Mouse (Mus musculus): Measurements from ENCODE around the gene Dbp. TPM values are rescaled to one million over a fixed set of nuclear protein-coding genes. Genes with fewer than 3 reads are reported as not detected.

Gene Dbp
- total and polyA plus RNA-seq, 3 experiments = 7.9 to 11.0 (median 10.4) TPM

- no peak for TF ChIP-seq CHD1 (IDR thresholded peaks at IDR 0.05; ENCODE audit: low read depth, low read length)
- no peak for TF ChIP-seq USF1 (IDR thresholded peaks at IDR 0.05; ENCODE audit: low read depth, low read length)
- 0 out of 2 replicates have a peak, but pooled peaks have one; percentile 18 for TF ChIP-seq ETS1 (conservative IDR thresholded peaks at IDR 0.05; ENCODE audit: low read depth, low read length)
- TF ChIP-seq MEF2A (IDR thresholded peaks at IDR 0.05; ENCODE audit: borderline replicate concordance, low read depth, low read length) = no peak
- no peak for TF ChIP-seq POLR2A (IDR thresholded peaks at IDR 0.05; ENCODE audit: low read depth, low read length)
- no peak for TF ChIP-seq ELF1 (IDR thresholded peaks at IDR 0.05; ENCODE audit: low read depth, low read length)
- DNase-seq (ENCODE audit: extremely low read depth) = peak; percentile 24
- H3K27ac ChIP-seq (ENCODE audit: insufficient read depth, low read depth) = no peak within 1 kb of the TSS
- no peak within 1 kb of the TSS for H3K9ac ChIP-seq (ENCODE audit: insufficient read depth, low read depth)
- dilution Hi-C loops (cut with MboI; ENCODE audit: extremely low pct_ligation_motif_present, extremely low pct_unique_long_range_greater_than_20kb, low sequenced_read_pairs) (no loop called here), in situ Hi-C loops (cut with MboI; ENCODE audit: low pct_ligation_motif_present, low pct_unique_long_range_greater_than_20kb, low sequenced_read_pairs) (loop anchor here (5.0 to 10.0 kb wide), 3 partner anchors 46 to 219 kb away; partner anchors contain the start of genes Bax and Mamstr)
- peaks cover 34 to 78% of the 10 kb centered on the region in 2 experiments for H3K4me1 ChIP-seq (ENCODE audit: control insufficient read depth in 1 of 2, insufficient read depth in 2 of 2)
- H3K4me2 ChIP-seq (ENCODE audit: insufficient read depth, low read depth, poor library complexity, severe bottlenecking) = no peak within 1 kb of the TSS
- no peaks in the 10 kb centered on the region for H3K79me2 ChIP-seq (replicated peaks; ENCODE audit: control insufficient read depth, extremely low read depth, insufficient read depth, poor library complexity, severe bottlenecking)
- H3K4me3 ChIP-seq (replicated peaks in 1 of 3; ENCODE audit: low read depth in 2 of 3, low read length in 2 of 3, poor library complexity in 1 of 3) = no peak within 1 kb of the TSS
- H3K27me3 ChIP-seq (replicated peaks) = no peaks in the 10 kb centered on the region
- no peaks in the 10 kb centered on the region for H3K9me3 ChIP-seq (replicated peaks; ENCODE audit: low read length)
- no peaks in the 10 kb centered on the region for H3K36me3 ChIP-seq (replicated peaks in 1 of 2; ENCODE audit: control insufficient read depth in 1 of 2, insufficient read depth in 1 of 2, low read length in 1 of 2)
Measured at GRCm38 (mm10) chr7:45683396-45684050, 21.4 kb upstream of the Dbp start, which contains the start of gene Ntn5. TSS of gene Ntn5 (plus strand) at chr7:45684022.

GRCm38 (mm10) chr7:45685811-45686210 lies 19.1 kb upstream of the Dbp start:
- in situ Hi-C loops (cut with MboI; ENCODE audit: low pct_ligation_motif_present, low pct_unique_long_range_greater_than_20kb, low sequenced_read_pairs) (loop anchor here (10.0 kb wide), 1 partner anchor 221 kb away; the partner anchor contains the start of gene Bax), dilution Hi-C loops (cut with MboI; ENCODE audit: extremely low pct_ligation_motif_present, extremely low pct_unique_long_range_greater_than_20kb, low sequenced_read_pairs) (no loop called here)
- DNase-seq (ENCODE audit: extremely low read depth) = no peak
- TF ChIP-seq MAZ (IDR thresholded peaks at IDR 0.05; ENCODE audit: low read depth, low read length) (no peak), CTCF (conservative IDR thresholded peaks at IDR 0.05 in 1 of 2, IDR thresholded peaks at IDR 0.05 in 1 of 2; ENCODE audit: low read depth in 2 of 2, low read length in 2 of 2) (no peak), UBTF (IDR thresholded peaks at IDR 0.05; ENCODE audit: low read depth, low read length) (no peak), MAFK (IDR thresholded peaks at IDR 0.05; ENCODE audit: insufficient replicate concordance, low read length) (no peak), ZNF384 (IDR thresholded peaks at IDR 0.05; ENCODE audit: low read depth, low read length) (no peak), POLR2AphosphoS2 (IDR thresholded peaks at IDR 0.05; ENCODE audit: low read depth, low read length) (no peak)
- Histone ChIP-seq H3K9ac (ENCODE audit: insufficient read depth, low read depth) (no peak overlapping the region), H3K9me3 (replicated peaks; ENCODE audit: low read length) (no peaks in the 10 kb centered on the region), H3K79me2 (replicated peaks; ENCODE audit: control insufficient read depth, extremely low read depth, insufficient read depth, poor library complexity, severe bottlenecking) (no peaks in the 10 kb centered on the region), H3K36me3 (replicated peaks in 1 of 2; ENCODE audit: control insufficient read depth in 1 of 2, insufficient read depth in 1 of 2, low read length in 1 of 2) (no peaks in the 10 kb centered on the region), H3K4me3 (replicated peaks in 1 of 3; ENCODE audit: low read depth in 2 of 3, low read length in 2 of 3, poor library complexity in 1 of 3) (no peak overlapping the region), H3K4me1 (ENCODE audit: control insufficient read depth in 1 of 2, insufficient read depth in 2 of 2) (peaks cover 43 to 84% of the 10 kb centered on the region in 2 experiments), H3K4me2 (ENCODE audit: insufficient read depth, low read depth, poor library complexity, severe bottlenecking) (no peak overlapping the region), H3K27ac (ENCODE audit: insufficient read depth, low read depth) (no peak overlapping the region), H3K27me3 (replicated peaks) (no peaks in the 10 kb centered on the region)

GRCm38 (mm10) chr7:45686841-45687240 lies 18.0 kb upstream of the Dbp start:
- Histone ChIP-seq H3K79me2 (replicated peaks; ENCODE audit: control insufficient read depth, extremely low read depth, insufficient read depth, poor library complexity, severe bottlenecking) (no peaks in the 10 kb centered on the region), H3K4me1 (ENCODE audit: control insufficient read depth in 1 of 2, insufficient read depth in 2 of 2) (peaks cover 39 to 84% of the 10 kb centered on the region in 2 experiments), H3K4me2 (ENCODE audit: insufficient read depth, low read depth, poor library complexity, severe bottlenecking) (no peak overlapping the region), H3K9ac (ENCODE audit: insufficient read depth, low read depth) (no peak overlapping the region), H3K27ac (ENCODE audit: insufficient read depth, low read depth) (no peak overlapping the region), H3K27me3 (replicated peaks) (no peaks in the 10 kb centered on the region), H3K9me3 (replicated peaks; ENCODE audit: low read length) (no peaks in the 10 kb centered on the region), H3K4me3 (replicated peaks in 1 of 3; ENCODE audit: low read depth in 2 of 3, low read length in 2 of 3, poor library complexity in 1 of 3) (no peak overlapping the region), H3K36me3 (replicated peaks in 1 of 2; ENCODE audit: control insufficient read depth in 1 of 2, insufficient read depth in 1 of 2, low read length in 1 of 2) (no peaks in the 10 kb centered on the region)
- dilution Hi-C loops (cut with MboI; ENCODE audit: extremely low pct_ligation_motif_present, extremely low pct_unique_long_range_greater_than_20kb, low sequenced_read_pairs) (no loop called here), in situ Hi-C loops (cut with MboI; ENCODE audit: low pct_ligation_motif_present, low pct_unique_long_range_greater_than_20kb, low sequenced_read_pairs) (loop anchor here (10.0 kb wide), 1 partner anchor 222 kb away; the partner anchor contains the start of gene Bax)
- no peak for DNase-seq (ENCODE audit: extremely low read depth)
- TF ChIP-seq ZC3H11A (IDR thresholded peaks at IDR 0.05; ENCODE audit: low read depth, low read length) (no peak), GABPA (IDR thresholded peaks at IDR 0.05; ENCODE audit: insufficient replicate concordance, low read depth, low read length) (no peak), IRF4 (IDR thresholded peaks at IDR 0.05; ENCODE audit: low read depth, low read length) (no peak), JUND (conservative IDR thresholded peaks at IDR 0.05; ENCODE audit: low read depth, low read length) (no peak), USF1 (IDR thresholded peaks at IDR 0.05; ENCODE audit: low read depth, low read length) (no peak), MAFK (IDR thresholded peaks at IDR 0.05; ENCODE audit: insufficient replicate concordance, low read length) (no peak)
